Mouse (Mus musculus) G1E (cell line): ENCODE results near the gene Grm3.

Source experiments
- CTCF ChIP-seq: IDR thresholded peaks from 2 replicates; pipeline ENCODE4 v1.5.1; 2012; ENCODE audit warnings: low read depth, low read length, inconsistent platforms, mixed read lengths
- GATA1 ChIP-seq: IDR thresholded peaks from 2 replicates; pipeline ENCODE4 v1.6.1; 2012; ENCODE audit warnings: borderline replicate concordance, low read length, inconsistent platforms, mixed read lengths

DNA sequence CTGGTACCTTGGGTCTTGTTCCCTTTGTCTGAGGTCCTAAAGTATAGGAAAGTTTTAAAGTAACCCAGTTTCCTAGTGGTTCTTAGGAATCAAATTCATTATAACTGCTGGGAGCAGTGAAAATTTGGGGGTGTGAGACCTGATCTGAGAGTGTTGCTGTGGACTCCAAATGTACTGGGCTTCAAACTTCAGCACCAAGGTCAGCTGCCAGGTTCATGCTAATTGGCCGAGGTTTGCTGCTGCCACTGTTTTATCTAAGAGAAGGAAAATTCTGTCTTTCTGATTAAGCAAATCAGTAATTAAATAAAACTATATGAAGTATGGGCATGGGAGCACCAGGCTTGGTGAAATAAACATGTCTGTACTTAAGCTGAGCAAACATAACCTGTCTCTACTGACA is 278.8 kb downstream of the Grm3 start:
- no peak for TF ChIP-seq CTCF
- no peak for TF ChIP-seq GATA1
